Mouse (Mus musculus): ENCODE measurements around the gene Ube2h. TPM values are rescaled to one million over a fixed set of nuclear protein-coding genes. Genes with fewer than 3 reads are reported as not detected.
"Not testable (repeated sequence)": the region's sequence is repeated elsewhere in the genome, so short reads cannot be mapped to it uniquely, and the experiment has no call there.

The Ube2h gene
- polyA plus RNA-seq, 1 experiment from 2014 or later = 72.4 TPM

DNA sequence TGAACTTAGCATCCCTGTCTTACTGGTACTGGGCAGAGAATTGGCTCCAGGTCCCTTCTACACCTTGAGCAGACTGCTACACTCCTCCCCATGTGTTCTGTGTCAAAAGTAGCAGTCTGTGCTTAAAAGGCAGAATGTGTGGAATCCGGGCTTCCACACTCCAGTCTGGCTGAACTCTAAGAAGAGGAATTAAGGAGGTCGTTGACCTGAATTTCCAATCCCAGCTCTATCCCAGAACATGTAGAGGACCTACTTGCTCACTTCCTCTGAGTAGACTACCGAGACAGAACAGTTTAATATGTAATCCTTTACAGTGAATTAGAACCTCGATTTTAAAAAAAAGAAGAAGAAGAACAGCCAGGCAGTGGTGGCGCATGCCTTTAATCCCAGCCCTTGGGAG, 14.9 kb upstream of the Ube2h start:
- Histone ChIP-seq H3K9ac (no peak overlapping the region), H3K4me2 (replicated peaks) (no peak overlapping the region), H3K4me3 (no peak overlapping the region), H3K27ac (no peak overlapping the region), H3K27me3 (no peaks in the 10 kb centered on the region), H3K4me1 (no peaks in the 10 kb centered on the region), H3K9me3 (replicated peaks) (no peaks in the 10 kb centered on the region), H3K36me3 (no peaks in the 10 kb centered on the region)
- no peak for ATAC-seq (ENCODE audit: low FRiP score)
- WGBS = 84% methylated on average over 5 of the region's 5 CpGs

DNA sequence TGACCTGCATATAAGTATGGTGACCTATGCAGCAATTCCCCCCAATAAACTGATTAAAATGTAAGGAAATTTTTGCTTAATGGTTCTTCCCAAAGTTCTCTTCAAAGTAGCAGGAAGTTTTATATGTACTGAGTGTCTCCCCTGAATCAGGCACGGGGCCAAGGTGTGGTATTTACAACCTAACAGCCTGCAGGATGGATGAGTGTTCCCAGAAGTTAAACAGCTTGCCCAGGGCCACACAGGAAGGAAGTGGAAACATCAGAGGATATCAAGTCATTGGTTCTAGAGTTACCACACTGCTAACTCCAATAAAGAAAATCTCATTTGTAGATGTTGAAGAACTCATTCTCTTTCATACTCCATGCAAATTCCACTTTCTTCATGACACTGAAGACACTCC, 7.7 kb upstream of the Ube2h start:
- no peak for ATAC-seq (ENCODE audit: low FRiP score)

DNA sequence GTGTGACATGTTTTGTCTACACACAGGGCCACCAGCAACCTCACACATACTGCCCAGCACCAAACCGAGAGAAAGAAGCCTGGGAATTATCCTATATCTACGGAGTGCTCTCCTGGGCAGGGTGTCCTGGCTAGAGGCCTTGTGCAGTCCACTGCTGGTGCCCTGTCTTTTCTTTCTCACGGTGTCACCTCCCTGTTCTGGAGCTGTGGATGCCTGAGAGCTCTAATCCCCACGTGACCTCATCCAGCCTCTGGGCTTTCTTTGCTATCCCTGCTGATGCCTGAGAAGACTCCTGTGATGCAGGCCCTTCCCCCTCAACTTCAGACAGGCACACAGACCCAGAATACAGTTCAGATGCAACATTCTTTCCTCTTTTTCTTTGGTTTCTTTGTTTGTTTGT, 4.4 kb upstream of the Ube2h start:
- no peaks in the 10 kb centered on the region for H3K4me1 ChIP-seq
- H3K9me3 ChIP-seq (replicated peaks) = no peaks in the 10 kb centered on the region
- H3K9ac ChIP-seq = no peak overlapping the region
- no peaks in the 10 kb centered on the region for H3K27me3 ChIP-seq
- no peaks in the 10 kb centered on the region for H3K36me3 ChIP-seq
- no peak overlapping the region for H3K4me3 ChIP-seq
- 47% methylated on average over 4 of the region's 4 CpGs for WGBS
- H3K4me2 ChIP-seq (replicated peaks) = no peak overlapping the region
- no peak for ATAC-seq (ENCODE audit: low FRiP score)
- H3K27ac ChIP-seq = no peak overlapping the region

More for the DNA sequence above, 7.7 kb upstream of the Ube2h start:
- no peaks in the 10 kb centered on the region for H3K27me3 ChIP-seq
- no peak overlapping the region for H3K9ac ChIP-seq
- H3K4me2 ChIP-seq (replicated peaks) = no peak overlapping the region
- H3K36me3 ChIP-seq = no peaks in the 10 kb centered on the region
- no peak overlapping the region for H3K4me3 ChIP-seq
- H3K4me1 ChIP-seq = no peaks in the 10 kb centered on the region
- no peak overlapping the region for H3K27ac ChIP-seq
- WGBS = 70% methylated on average over 1 of the region's 1 CpGs
- H3K9me3 ChIP-seq (replicated peaks) = no peaks in the 10 kb centered on the region

DNA sequence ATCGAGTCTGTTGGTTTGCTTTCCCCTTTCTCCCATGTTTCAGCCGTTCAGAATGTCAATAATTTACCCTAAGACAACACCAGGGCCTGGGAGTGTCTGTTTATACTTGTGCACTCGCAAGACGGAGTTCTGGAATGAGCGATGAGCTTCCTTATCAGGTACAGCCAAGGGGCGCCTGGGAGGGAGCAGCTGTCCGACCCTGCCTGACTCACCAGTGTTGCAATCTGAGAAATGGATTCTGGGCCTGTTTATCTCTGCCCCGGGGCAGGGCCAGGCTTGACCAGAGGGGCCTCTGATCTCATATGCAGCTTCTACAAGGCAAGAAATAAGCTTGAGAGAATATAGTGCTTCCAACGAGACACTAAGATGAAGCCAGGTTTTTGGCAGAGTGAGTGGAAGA, 3.4 kb upstream of the Ube2h start:
- Histone ChIP-seq H3K4me1 (no peaks in the 10 kb centered on the region), H3K36me3 (no peaks in the 10 kb centered on the region), H3K9me3 (replicated peaks) (no peaks in the 10 kb centered on the region), H3K27me3 (no peaks in the 10 kb centered on the region), H3K4me3 (no peak overlapping the region), H3K27ac (no peak overlapping the region), H3K4me2 (replicated peaks) (no peak overlapping the region), H3K9ac (no peak overlapping the region)
- 67% methylated on average over 9 of the region's 9 CpGs for WGBS
- ATAC-seq (ENCODE audit: low FRiP score) = no peak

DNA sequence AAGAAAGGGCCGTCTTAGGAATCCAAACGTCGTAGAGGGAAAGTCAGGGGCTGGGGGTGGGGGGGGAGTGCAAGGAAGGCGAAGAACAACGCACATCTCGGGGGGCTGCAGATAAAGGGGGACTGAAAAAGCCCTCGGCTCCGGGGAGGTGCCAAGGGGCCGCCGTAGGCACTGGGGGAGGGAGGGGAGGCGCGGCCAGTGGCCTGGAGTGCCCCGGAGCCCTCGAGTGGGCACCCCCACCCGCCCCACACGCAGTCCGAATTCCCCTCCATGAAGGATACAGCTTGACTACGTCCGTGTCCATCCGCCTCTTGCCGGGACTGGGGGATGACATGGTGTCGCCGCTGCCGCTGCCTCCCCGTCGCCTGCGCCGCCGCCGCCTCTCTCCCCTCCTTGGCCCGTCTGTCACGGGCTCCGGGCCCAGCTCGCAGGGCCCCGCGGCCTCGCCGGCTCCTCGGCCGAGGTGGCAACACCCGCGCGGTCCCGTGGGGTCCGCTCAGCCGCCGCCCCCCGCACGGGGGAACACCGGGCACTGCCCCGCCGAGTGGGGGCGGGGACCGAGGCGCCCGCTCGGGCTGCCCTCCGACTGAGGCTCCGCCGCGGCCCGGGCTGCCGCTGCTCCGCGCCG, 454 bp downstream of the Ube2h start:
- H3K36me3 ChIP-seq; H3K9me3 ChIP-seq (replicated peaks); H3K27me3 ChIP-seq: not testable (repeated sequence)
- Histone ChIP-seq H3K27ac (peak overlapping the region; percentile 94), H3K9ac (peak overlapping the region; percentile 90), H3K4me2 (replicated peaks) (peak overlapping the region; percentile 68), H3K4me1 (peaks cover 28% of the 10 kb centered on the region), H3K4me3 (peak overlapping the region; percentile 69)
- under 1% methylated on average over 53 of the region's 66 CpGs for WGBS
- peak; percentile 76 for ATAC-seq (ENCODE audit: low FRiP score)

DNA sequence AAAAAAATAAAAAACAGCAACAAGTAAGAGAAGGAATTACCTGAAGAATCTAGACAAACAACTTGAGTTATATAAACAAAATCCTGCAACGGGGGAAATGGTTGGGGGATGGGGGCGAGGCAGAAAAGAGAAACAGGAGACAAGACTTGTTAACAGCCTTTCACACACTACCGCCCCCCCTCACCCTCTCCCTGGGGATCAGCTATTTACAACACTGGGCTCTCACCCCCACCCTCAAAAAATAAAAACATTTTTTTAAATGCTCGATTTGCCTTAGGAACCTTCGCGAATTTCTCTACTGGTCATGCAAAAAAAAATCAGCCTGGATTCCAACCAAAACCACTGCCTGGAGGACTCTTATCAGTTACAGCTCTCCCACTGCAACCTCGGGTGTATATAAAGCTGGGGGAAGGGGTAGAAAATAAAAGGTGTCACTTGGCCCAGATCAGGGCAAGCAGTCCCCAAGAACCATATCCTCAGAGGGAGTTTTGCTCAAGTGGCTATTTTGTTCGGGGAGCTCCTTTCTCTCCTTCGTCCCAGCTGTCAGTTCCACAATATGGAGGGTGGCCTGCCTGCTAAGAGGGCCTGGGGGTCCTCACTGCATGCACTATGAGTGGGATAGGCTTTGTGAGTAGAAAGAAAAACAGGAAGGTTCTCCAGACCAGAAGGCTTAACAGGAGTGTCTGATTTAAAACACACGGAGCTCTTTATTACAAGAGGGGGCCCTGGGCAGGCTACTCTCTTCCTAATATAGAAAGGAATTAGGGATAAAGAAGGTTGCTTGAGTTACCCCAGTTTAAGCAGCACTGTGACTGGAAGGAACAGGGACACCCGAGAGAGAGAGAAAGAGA, 1.3 kb downstream of the Ube2h start:
- H3K4me3 ChIP-seq = peak overlapping the region; percentile 69
- under 1% methylated on average over 11 of the region's 11 CpGs for WGBS
- ATAC-seq (ENCODE audit: low FRiP score) = no peak

DNA sequence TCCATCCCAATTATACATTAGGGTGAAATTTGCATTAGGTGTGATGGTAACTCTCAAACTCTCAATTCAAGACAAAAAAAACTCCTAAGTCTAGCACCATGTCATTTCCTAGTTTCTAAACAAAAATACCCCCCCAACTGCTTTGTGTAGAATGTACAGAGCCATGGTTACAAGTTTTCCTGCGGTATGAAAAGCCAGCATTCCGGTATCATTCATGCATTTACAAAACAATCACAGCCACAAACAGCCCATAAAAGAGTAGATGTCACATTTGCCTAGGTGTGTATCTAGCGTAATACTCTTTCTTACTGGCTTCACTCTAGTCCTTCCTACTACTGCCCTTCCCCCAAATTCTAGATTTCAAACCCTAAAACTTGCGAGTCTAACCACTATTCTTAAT, 2.2 kb downstream of the Ube2h start:
- 6% methylated on average over 4 of the region's 4 CpGs for WGBS
- Histone ChIP-seq H3K27ac (peak overlapping the region; percentile 89; the same call in 1 of the 2 replicates), H3K4me3 (peak overlapping the region; percentile 69), H3K4me2 (replicated peaks) (peak overlapping the region; percentile 68), H3K9me3 (replicated peaks) (no peaks in the 10 kb centered on the region), H3K4me1 (peaks cover 28% of the 10 kb centered on the region), H3K27me3 (no peaks in the 10 kb centered on the region), H3K9ac (peak overlapping the region; percentile 72), H3K36me3 (peaks cover 12% of the 10 kb centered on the region)
- no peak for ATAC-seq (ENCODE audit: low FRiP score)

More for the DNA sequence above, 1.3 kb downstream of the Ube2h start:
- peak overlapping the region; percentile 90 for H3K9ac ChIP-seq
- no peaks in the 10 kb centered on the region for H3K9me3 ChIP-seq (replicated peaks)
- H3K27me3 ChIP-seq = no peaks in the 10 kb centered on the region
- peak overlapping the region; percentile 94 for H3K27ac ChIP-seq
- H3K4me2 ChIP-seq (replicated peaks) = peak overlapping the region; percentile 68
- peaks cover 28% of the 10 kb centered on the region for H3K4me1 ChIP-seq
- peaks cover 4% of the 10 kb centered on the region; the same call in 1 of the 2 replicates for H3K36me3 ChIP-seq

DNA sequence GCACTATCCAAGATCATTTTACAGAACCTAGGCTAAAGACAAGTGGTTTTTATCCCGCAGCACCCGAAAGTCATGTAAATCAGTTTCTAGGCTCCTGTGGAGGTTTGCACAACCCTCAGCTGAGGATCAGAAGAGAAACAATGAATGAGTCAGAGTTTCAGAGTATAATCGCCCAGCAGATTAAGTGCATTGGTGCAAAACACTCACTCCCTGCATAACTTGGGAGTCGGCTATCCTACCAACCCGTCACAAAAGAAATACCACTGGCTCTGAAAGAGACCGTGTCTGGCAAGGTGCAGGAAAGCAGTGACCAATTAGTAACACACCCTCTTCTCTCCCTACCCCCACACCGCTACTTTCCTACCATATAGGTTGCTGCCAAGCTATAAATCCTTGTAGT, 3.4 kb downstream of the Ube2h start:
- Histone ChIP-seq H3K4me2 (replicated peaks) (peak overlapping the region; percentile 68), H3K4me1 (peaks cover 28% of the 10 kb centered on the region), H3K9me3 (replicated peaks) (no peaks in the 10 kb centered on the region), H3K4me3 (peak overlapping the region; percentile 69), H3K36me3 (peaks cover 15% of the 10 kb centered on the region), H3K27me3 (no peaks in the 10 kb centered on the region), H3K27ac (peak overlapping the region; percentile 89), H3K9ac (peak overlapping the region; percentile 72)
- ATAC-seq (ENCODE audit: low FRiP score) = no peak
- 6% methylated on average over 7 of the region's 7 CpGs for WGBS

DNA sequence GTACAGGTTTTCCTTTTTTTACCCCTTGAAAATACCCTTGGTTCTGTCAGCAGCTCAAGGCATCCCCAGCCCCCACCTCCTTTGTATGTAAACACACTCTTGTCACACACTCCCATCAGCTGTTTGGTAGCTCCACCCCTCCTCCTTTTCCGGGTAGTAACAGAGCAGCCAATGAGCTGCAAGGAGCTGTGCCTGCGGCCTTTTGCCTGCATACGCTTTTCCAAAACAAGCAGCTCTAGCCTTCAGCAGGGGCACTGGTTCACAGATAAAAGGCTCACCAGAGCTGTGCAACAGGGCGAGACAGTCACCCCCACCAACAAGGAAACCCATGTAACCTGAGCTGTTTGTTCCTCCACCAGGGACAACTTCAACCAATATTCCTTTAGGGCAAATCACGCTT, 4.0 kb downstream of the Ube2h start:
- ATAC-seq (ENCODE audit: low FRiP score) = peak; percentile 67
- Histone ChIP-seq H3K4me2 (replicated peaks) (peak overlapping the region; percentile 68), H3K4me3 (peak overlapping the region; percentile 69), H3K27me3 (no peaks in the 10 kb centered on the region), H3K9me3 (replicated peaks) (no peaks in the 10 kb centered on the region), H3K36me3 (peaks cover 19% of the 10 kb centered on the region), H3K27ac (peak overlapping the region; percentile 89), H3K4me1 (peaks cover 28% of the 10 kb centered on the region), H3K9ac (peak overlapping the region; percentile 72)
- WGBS = under 1% methylated on average over 5 of the region's 5 CpGs

DNA sequence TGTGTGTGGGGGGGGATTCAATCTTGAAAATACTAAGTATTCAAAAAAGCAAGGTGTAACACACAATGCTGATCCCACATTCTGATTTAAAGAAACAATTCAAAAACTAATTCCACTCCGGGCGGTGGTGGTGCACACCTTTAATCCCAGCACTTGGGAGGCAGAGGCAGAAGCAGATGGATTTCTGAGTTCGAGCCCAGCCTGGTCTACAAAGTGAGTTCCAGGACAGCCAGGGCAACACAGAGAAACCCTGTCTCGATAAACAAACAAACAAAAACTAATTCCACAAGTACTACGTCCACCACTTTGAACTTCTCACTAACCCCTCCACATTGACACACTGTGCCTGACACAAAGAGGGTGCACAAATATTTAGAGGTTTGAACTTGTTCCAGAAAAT, 4.7 kb downstream of the Ube2h start:
- Histone ChIP-seq H3K27ac (peak overlapping the region; percentile 89; the same call in 1 of the 2 replicates), H3K4me1 (peaks cover 28% of the 10 kb centered on the region), H3K4me3 (no peak overlapping the region), H3K4me2 (replicated peaks) (peak overlapping the region; percentile 68), H3K9ac (no peak overlapping the region), H3K27me3 (no peaks in the 10 kb centered on the region), H3K36me3 (peaks cover 25% of the 10 kb centered on the region), H3K9me3 (replicated peaks) (no peaks in the 10 kb centered on the region)
- no peak for ATAC-seq (ENCODE audit: low FRiP score)
- WGBS = 85% methylated on average over 5 of the region's 5 CpGs

DNA sequence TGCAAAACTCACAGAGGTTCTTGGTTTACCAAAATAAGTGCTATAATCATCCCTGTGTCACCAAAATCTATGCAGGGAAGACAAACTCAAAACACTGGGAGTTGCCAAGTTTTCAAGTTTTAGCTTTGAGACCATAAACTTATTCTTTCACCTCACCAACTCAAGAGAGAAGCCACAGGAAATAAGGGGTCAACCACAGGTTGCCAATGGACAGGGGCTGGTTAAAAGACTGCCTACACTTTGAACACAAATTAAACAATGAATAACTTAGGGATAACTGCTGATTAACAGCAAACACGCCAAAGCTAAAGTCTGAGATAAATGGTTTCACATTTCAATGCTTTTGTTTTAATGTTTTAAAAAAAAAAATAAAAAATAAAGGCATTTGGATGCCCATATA, 5.2 kb downstream of the Ube2h start:
- Histone ChIP-seq H3K4me2 (replicated peaks) (no peak overlapping the region), H3K4me3 (no peak overlapping the region), H3K27me3 (no peaks in the 10 kb centered on the region), H3K36me3 (peaks cover 25% of the 10 kb centered on the region), H3K9me3 (replicated peaks) (no peaks in the 10 kb centered on the region), H3K9ac (no peak overlapping the region), H3K4me1 (peaks cover 28% of the 10 kb centered on the region), H3K27ac (no peak overlapping the region)
- no peak for ATAC-seq (ENCODE audit: low FRiP score)
- WGBS = 79% methylated on average over 1 of the region's 1 CpGs

DNA sequence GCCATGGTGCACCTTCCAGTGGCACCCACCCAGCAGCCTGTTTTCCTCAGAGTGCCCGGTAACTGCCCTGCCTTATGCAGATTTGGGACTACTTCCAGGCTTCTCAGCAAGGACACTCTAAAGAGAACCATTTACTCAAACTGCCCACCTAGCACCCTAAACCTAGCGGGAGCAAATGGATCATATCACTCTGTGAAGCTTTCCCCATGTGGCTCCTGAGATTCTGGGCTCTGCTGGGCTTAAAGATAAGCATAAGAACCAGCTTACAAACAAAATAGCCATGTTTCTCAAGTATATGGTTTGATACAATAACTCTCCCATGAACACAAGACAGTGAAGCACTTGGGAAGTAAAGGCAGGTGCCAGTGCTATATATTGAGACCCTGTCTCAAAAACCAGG, 11.8 kb downstream of the Ube2h start:
- 87% methylated on average over 2 of the region's 2 CpGs for WGBS

More for the DNA sequence above, 11.8 kb downstream of the Ube2h start:
- H3K27ac ChIP-seq = no peak overlapping the region
- no peaks in the 10 kb centered on the region for H3K9me3 ChIP-seq (replicated peaks)
- no peak overlapping the region for H3K9ac ChIP-seq
- peaks cover 24% of the 10 kb centered on the region for H3K36me3 ChIP-seq
- H3K4me1 ChIP-seq = no peaks in the 10 kb centered on the region
- ATAC-seq (ENCODE audit: low FRiP score) = no peak
- H3K4me3 ChIP-seq = no peak overlapping the region
- no peak overlapping the region for H3K4me2 ChIP-seq (replicated peaks)
- no peaks in the 10 kb centered on the region for H3K27me3 ChIP-seq

Measured in hindbrain, embryonic 12.5 days (tissue).